Mouse (Mus musculus) intestine, embryonic 15.5 days (tissue): ENCODE data around the gene Tgds. TPM values are rescaled to one million over a fixed set of nuclear protein-coding genes. Genes with fewer than 3 reads are reported as not detected.
A peak's percentile ranks its signal among the peaks of the same experiment; 100 is the strongest.

Experiments used
- ATAC-seq: fragments of 200-750 bp; cut with Nextera tagmentation; 2 replicates; pipeline ENCODE4 v1.8.0; 2017; ENCODE audit warnings: moderate TSS enrichment, moderate library complexity
- H3K27ac ChIP-seq: fragments of 300-500 bp; sonication (generic); 2 replicates; pipeline ENCODE4 v1.5.1; 2015; ENCODE audit warnings: mild to moderate bottlenecking, inconsistent platforms
- H3K27me3 ChIP-seq: fragments of 300-500 bp; sonication (generic); replicated peaks from 2 replicates; pipeline ENCODE4 v1.6.1; 2015; ENCODE audit warnings: inconsistent platforms
- H3K36me3 ChIP-seq: fragments of 300-500 bp; sonication (generic); 2 replicates; pipeline ENCODE4 v1.6.1; 2015; ENCODE audit warnings: inconsistent platforms
- H3K4me1 ChIP-seq: fragments of 300-500 bp; sonication (generic); replicated peaks from 2 replicates; pipeline ENCODE4 v1.6.1; 2015; ENCODE audit warnings: inconsistent platforms
- H3K4me2 ChIP-seq: fragments of 300-500 bp; sonication (generic); replicated peaks from 2 replicates; pipeline ENCODE4 v1.6.1; 2015; ENCODE audit warnings: mild to moderate bottlenecking, inconsistent platforms
- H3K4me3 ChIP-seq: fragments of 300-500 bp; sonication (generic); replicated peaks from 2 replicates; pipeline ENCODE4 v1.5.1; 2015; ENCODE audit warnings: inconsistent platforms
- H3K9ac ChIP-seq: fragments of 300-500 bp; sonication (generic); 2 replicates; pipeline ENCODE4 v1.6.1; 2015; ENCODE audit warnings: inconsistent platforms
- H3K9me3 ChIP-seq: fragments of 300-500 bp; sonication (generic); 2 replicates; pipeline ENCODE4 v1.6.1; 2016; ENCODE audit warnings: inconsistent platforms
- WGBS: fragments of 180-500 bp; shearing (Covaris S2); methylation state at CpG from one replicate; pipeline ENCODE4 v1.1.7; 2015; 5-methylcytosine and 5-hydroxymethylcytosine counted together
- polyA plus RNA-seq: library from polyadenylated mRNA; unstranded; fragments of >200 nt; fragmentation: Nextera tagmentation; extraction: Ambion mirVana; gene quantifications from 2 replicates; pipeline ENCODE4 v1.2.1, GENCODE M21; 2015

Tgds gene
- polyA plus RNA-seq, 1 experiment from 2014 or later, result 34.0 TPM

DNA sequence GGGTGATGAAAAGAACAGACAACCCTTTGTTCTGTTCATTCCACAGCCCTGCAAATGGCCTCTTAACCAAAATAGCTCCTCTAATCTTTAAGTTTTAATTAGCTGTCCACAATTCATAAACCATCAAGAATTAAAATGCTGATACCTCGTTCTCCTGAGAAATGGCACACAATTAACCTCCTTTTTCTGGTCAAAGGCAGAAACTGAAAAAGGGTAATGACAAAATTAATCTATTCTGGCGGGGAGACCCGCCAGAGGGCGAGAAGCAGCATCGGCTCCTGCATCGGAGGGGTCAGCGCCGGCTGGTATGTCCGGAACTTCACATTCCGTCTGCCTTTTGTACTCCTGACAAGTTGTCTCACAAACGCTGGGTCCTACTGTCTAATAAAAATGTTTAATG, 51.9 kb downstream of the Tgds start:
- 47% methylated on average over 11 of the region's 11 CpGs for WGBS
- H3K27ac ChIP-seq, result no peak overlapping the region
- H3K4me1 ChIP-seq, result no peaks in the 10 kb centered on the region
- no peak overlapping the region for H3K4me3 ChIP-seq
- no peak overlapping the region for H3K9ac ChIP-seq
- H3K27me3 ChIP-seq, result no peaks in the 10 kb centered on the region
- no peaks in the 10 kb centered on the region for H3K36me3 ChIP-seq
- H3K9me3 ChIP-seq, result no peaks in the 10 kb centered on the region
- no peak overlapping the region for H3K4me2 ChIP-seq
- no peak for ATAC-seq

DNA sequence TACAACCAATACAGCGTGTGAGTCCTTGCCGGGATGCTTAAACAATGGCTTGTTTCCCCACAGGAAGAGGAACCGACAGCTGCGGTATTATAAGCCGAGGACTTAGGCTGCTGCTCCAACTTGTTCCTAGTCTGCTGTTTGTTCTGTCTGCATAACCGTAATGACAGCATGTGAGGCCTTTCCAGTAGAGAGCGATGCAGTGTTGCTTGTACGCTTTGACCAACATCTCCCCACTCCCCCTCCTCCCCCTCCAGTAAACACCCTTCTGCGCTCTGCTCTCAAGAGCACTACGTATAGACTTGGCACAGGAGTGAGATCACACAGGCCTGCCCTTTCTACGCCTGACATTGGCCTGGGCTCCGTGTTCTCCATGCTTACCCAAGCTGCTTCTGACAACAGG, 62.5 kb downstream of the Tgds start:
- H3K27me3 ChIP-seq, result no peaks in the 10 kb centered on the region
- no peaks in the 10 kb centered on the region for H3K9me3 ChIP-seq
- no peaks in the 10 kb centered on the region for H3K4me1 ChIP-seq
- H3K36me3 ChIP-seq, result no peaks in the 10 kb centered on the region
- no peak overlapping the region for H3K4me2 ChIP-seq
- no peak overlapping the region for H3K9ac ChIP-seq
- H3K27ac ChIP-seq, result no peak overlapping the region
- no peak overlapping the region for H3K4me3 ChIP-seq
- peak; percentile 39; the same call in 1 of the 2 replicates for ATAC-seq
- WGBS, result 71% methylated on average over 12 of the region's 12 CpGs

DNA sequence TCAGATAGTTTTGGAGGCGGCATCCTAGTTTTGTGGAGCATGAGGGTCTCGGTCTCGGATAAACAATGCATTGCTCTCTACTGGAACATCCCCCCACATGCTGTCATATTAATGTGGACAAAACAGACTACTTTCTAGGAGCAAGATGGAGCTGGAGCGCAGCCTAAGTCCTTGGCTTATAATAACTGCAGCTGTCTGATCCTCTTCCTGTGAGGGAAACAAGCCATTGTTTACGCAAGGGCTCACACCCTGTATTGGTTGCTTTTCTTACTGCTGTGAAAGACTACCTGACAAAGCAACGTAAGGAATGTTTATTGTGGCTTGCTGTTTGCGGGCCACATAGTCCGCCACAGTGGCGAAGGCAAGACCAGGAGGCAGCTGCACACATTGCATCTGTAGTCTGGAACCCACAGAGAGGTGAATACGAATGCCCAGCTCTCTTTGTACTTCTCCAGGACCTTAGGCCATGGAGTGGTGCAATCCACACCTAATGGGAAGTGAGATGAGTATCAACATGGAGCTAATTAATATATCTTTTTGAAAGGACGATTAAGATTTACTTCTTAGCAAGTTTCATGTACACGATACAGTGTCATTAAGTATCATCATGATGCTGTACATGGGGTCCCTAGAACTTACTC, 63.0 kb downstream of the Tgds start:
- Histone ChIP-seq H3K4me2 (no peak overlapping the region), H3K4me3 (no peak overlapping the region), H3K27ac (no peak overlapping the region), H3K36me3 (no peaks in the 10 kb centered on the region), H3K9ac (no peak overlapping the region), H3K27me3 (no peaks in the 10 kb centered on the region), H3K4me1 (no peaks in the 10 kb centered on the region), H3K9me3 (no peaks in the 10 kb centered on the region)
- 0 out of 2 replicates have a peak, but pooled peaks have one; percentile 43 for ATAC-seq
- 73% methylated on average over 12 of the region's 12 CpGs for WGBS

Other genes with a start within 250 kb of the Tgds start
- gene Dct, start 80.5 kb downstream of the Tgds start, polyA plus RNA-seq, result 1.4 and 1.5 TPM in 2 replicates
- 47.3 and 49.0 TPM in 2 replicates for gene Gpr180, start 4.4 kb upstream of the Tgds start, polyA plus RNA-seq
- 0.09 and 0.14 TPM in 2 replicates for gene Sox21, start 104.3 kb upstream of the Tgds start, polyA plus RNA-seq
- gene Gm9376, start 134.2 kb upstream of the Tgds start, polyA plus RNA-seq, result not detected in 2 replicates